Mouse (Mus musculus): ENCODE measurements at regions not wholly inside any gene's neighbourhood (a gene's known extent, or its start where the extent isn't known, plus 50 kb on each side); places are given as distances from the start of the nearest gene placed in this dataset.

GRCm38 (mm10) chr14:74538187-74538586 lies 102.5 kb upstream of the Htr2a start:
- TF ChIP-seq POLR2A (IDR thresholded peaks at IDR 0.05; ENCODE audit: insufficient read depth, low read depth, low read length) (no peak), CTCF (IDR thresholded peaks at IDR 0.05; ENCODE audit: insufficient read depth, low read depth, low read length) (no peak)
